16 mouse cellular contexts compared by ENCODE assay signal in the genomic region with DNA sequence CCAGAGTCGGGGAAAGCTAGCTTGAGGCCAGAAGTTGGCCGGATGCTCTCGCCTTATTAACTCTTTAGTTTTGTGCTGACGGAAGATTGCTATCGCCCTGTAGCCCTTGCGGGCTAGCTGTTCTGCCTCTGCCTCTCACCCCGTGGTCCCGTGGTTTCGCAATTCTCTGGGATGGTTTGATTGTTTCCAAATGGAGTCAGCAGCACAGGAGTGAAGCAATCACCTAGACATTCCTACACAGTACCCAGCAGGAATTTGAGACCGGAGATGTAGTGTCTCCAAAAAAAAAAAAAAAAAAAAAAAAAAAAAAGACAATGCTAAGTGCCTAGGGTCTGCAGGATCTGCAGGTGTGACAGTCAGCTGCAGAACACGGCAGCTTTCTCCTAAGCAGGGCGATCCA.
A peak's percentile ranks its signal among the peaks of the same experiment; 100 is the strongest.
DNase-seq lines count a peak whose midpoint lies in the region; ATAC-seq and TF ChIP-seq lines count a peak whose summit lies in the region.
"Had no signal": no experiment of that assay in that cellular context is flagged by ENCODE, and none has a peak within 500 bp of the region (broad histone marks: within the 10 kb centered on the region; RNA-seq: fewer than 3 reads in every experiment).

No protein-coding gene starts in this region.

- H3K9me3 ChIP-seq in E14TG2a.4 (ENCODE audit: low read length) = no peaks in the 10 kb centered on the region
- no peaks in the 10 kb centered on the region for H3K9me3 ChIP-seq in embryonic facial prominence, embryonic 14.5 days (ENCODE audit: control insufficient read depth, low read length)
- no peaks in the 10 kb centered on the region for H3K9me3 ChIP-seq in liver, embryonic 14.5 days (ENCODE audit: control insufficient read depth, low read length)
- no peaks in the 10 kb centered on the region for H3K9me3 ChIP-seq in hindbrain, postnatal 0 days (ENCODE audit: low read length)
- H3K9me3 ChIP-seq: hindbrain, embryonic 13.5 days; liver, embryonic 15.5 days; midbrain, embryonic 13.5 days; neural tube, embryonic 12.5 days had no signal

- TF ChIP-seq EP300 in liver, embryonic 14.5 days (IDR thresholded peaks at IDR 0.05; ENCODE audit: low read depth) = no peak

- 27% methylated on average over 12 of the region's 12 CpGs for WGBS in embryonic facial prominence, embryonic 14.5 days
- 35% methylated on average over 12 of the region's 12 CpGs for WGBS in liver, embryonic 14.5 days (ENCODE audit: insufficient replicate concordance)
- 74% methylated on average over 12 of the region's 12 CpGs for WGBS in hindbrain, postnatal 0 days

- peaks cover 72% of the 10 kb centered on the region for H3K36me3 ChIP-seq in E14TG2a.4 (ENCODE audit: insufficient read depth, low read length)
- no peaks in the 10 kb centered on the region for H3K36me3 ChIP-seq in embryonic facial prominence, embryonic 14.5 days (ENCODE audit: control insufficient read depth, insufficient read depth, low read length)
- H3K36me3 ChIP-seq in liver, embryonic 14.5 days (replicated peaks; ENCODE audit: control insufficient read depth, insufficient read depth, low read depth) = no peaks in the 10 kb centered on the region
- no peaks in the 10 kb centered on the region for H3K36me3 ChIP-seq in hindbrain, postnatal 0 days (ENCODE audit: insufficient read depth, low read length)
- H3K36me3 ChIP-seq: hindbrain, embryonic 13.5 days; liver, embryonic 15.5 days; midbrain, embryonic 13.5 days; neural tube, embryonic 12.5 days had no signal

- H3K9ac ChIP-seq in embryonic facial prominence, embryonic 14.5 days (ENCODE audit: low read depth, low read length) = no peak overlapping the region
- no peak overlapping the region for H3K9ac ChIP-seq in liver, embryonic 14.5 days (replicated peaks)
- H3K9ac ChIP-seq in hindbrain, postnatal 0 days (replicated peaks; ENCODE audit: low read length) = no peak overlapping the region
- H3K9ac ChIP-seq: hindbrain, embryonic 13.5 days; liver, embryonic 15.5 days; midbrain, embryonic 13.5 days; neural tube, embryonic 12.5 days had no signal

- peak overlapping the region; percentile 0; the same call in 1 of the 2 replicates for H3K4me2 ChIP-seq in embryonic facial prominence, embryonic 14.5 days (ENCODE audit: low read depth, low read length)
- H3K4me2 ChIP-seq in liver, embryonic 14.5 days (ENCODE audit: low read depth) = no peak overlapping the region
- no peak overlapping the region for H3K4me2 ChIP-seq in hindbrain, postnatal 0 days (ENCODE audit: low read depth, low read length)
- H3K4me2 ChIP-seq: hindbrain, embryonic 13.5 days; liver, embryonic 15.5 days; midbrain, embryonic 13.5 days; neural tube, embryonic 12.5 days had no signal

- H3K4me1 ChIP-seq in E14TG2a.4 (replicated peaks; ENCODE audit: low read depth, low read length) = peaks cover 71% of the 10 kb centered on the region
- H3K4me1 ChIP-seq in embryonic facial prominence, embryonic 14.5 days (ENCODE audit: control insufficient read depth, insufficient read depth, low read length) = 0 out of 2 replicates have a peak, but pooled peaks cover 4% of the 10 kb centered on the region
- 0 out of 4 replicates have a peak, but pooled peaks cover 0 to 3% of the 10 kb centered on the region in 2 experiments for H3K4me1 ChIP-seq in liver, embryonic 14.5 days (replicated peaks; ENCODE audit: control insufficient read depth in 2 of 2, insufficient read depth in 2 of 2, low read length in 1 of 2)
- H3K4me1 ChIP-seq in hindbrain, postnatal 0 days (ENCODE audit: insufficient read depth, low read length) = no peaks in the 10 kb centered on the region
- H3K4me1 ChIP-seq: hindbrain, embryonic 13.5 days; liver, embryonic 15.5 days; midbrain, embryonic 13.5 days; neural tube, embryonic 12.5 days had no signal

- peak; percentile 14 for DNase-seq in 3T3-L1 (ENCODE audit: low read depth, low spot score)
- peak; percentile 23 for DNase-seq in embryonic facial prominence, embryonic 14.5 days (ENCODE audit: low spot score)
- peak in 2 of 3 experiments; percentile 4 to 17 for DNase-seq in liver, embryonic 14.5 days (ENCODE audit: low read depth in 3 of 3, low spot score in 3 of 3)
- DNase-seq in left cerebral cortex, adult 18-20 months (ENCODE audit: low spot score in 2 of 2) = no peak
- no peak for DNase-seq in hindbrain, postnatal 0 days (ENCODE audit: low spot score)
- no peak for DNase-seq in adipocyte (ENCODE audit: low spot score)
- DNase-seq: cerebellum, postnatal 14 days; kidney, adult 8-10 months; retina, postnatal 1 day; spleen, adult 18-20 months had no signal

- no peak for TF ChIP-seq CTCF in E14TG2a.4 (conservative IDR thresholded peaks at IDR 0.05; ENCODE audit: low read length)
- TF ChIP-seq CTCF in liver, embryonic 14.5 days (IDR thresholded peaks at IDR 0.05; ENCODE audit: low read depth) = no peak
- no peak for TF ChIP-seq CTCF in hindbrain, postnatal 0 days (IDR thresholded peaks at IDR 0.05; ENCODE audit: low read depth)

- H3K27me3 ChIP-seq in E14TG2a.4 (ENCODE audit: insufficient read depth, low read length) = no peaks in the 10 kb centered on the region
- no peaks in the 10 kb centered on the region for H3K27me3 ChIP-seq in embryonic facial prominence, embryonic 14.5 days (replicated peaks; ENCODE audit: control insufficient read depth, insufficient read depth, low read length)
- H3K27me3 ChIP-seq in liver, embryonic 14.5 days (ENCODE audit: control insufficient read depth, insufficient read depth, low read length) = no peaks in the 10 kb centered on the region
- no peaks in the 10 kb centered on the region for H3K27me3 ChIP-seq in hindbrain, postnatal 0 days (ENCODE audit: insufficient read depth, low read length)
- H3K27me3 ChIP-seq: midbrain, embryonic 13.5 days; neural tube, embryonic 12.5 days had no signal

- H3K4me3 ChIP-seq in E14TG2a.4 (replicated peaks; ENCODE audit: low read length) = peak overlapping the region; percentile 99
- no peak overlapping the region for H3K4me3 ChIP-seq in embryonic facial prominence, embryonic 14.5 days (ENCODE audit: low read depth, low read length)
- H3K4me3 ChIP-seq in liver, embryonic 14.5 days (ENCODE audit: insufficient read depth in 1 of 2, low read depth in 2 of 2, low read length in 2 of 2) = no peak overlapping the region
- H3K4me3 ChIP-seq in hindbrain, postnatal 0 days (ENCODE audit: low read length) = no peak overlapping the region
- H3K4me3 ChIP-seq: hindbrain, embryonic 13.5 days; left cerebral cortex, adult 2 months; liver, embryonic 15.5 days; midbrain, embryonic 13.5 days; neural tube, embryonic 12.5 days had no signal

- H3K27ac ChIP-seq in embryonic facial prominence, embryonic 14.5 days (replicated peaks; ENCODE audit: low read depth, low read length) = no peak overlapping the region
- no peak overlapping the region for H3K27ac ChIP-seq in liver, embryonic 14.5 days
- no peak overlapping the region for H3K27ac ChIP-seq in hindbrain, postnatal 0 days
- H3K27ac ChIP-seq: hindbrain, embryonic 13.5 days; left cerebral cortex, adult 2 months; liver, embryonic 15.5 days; midbrain, embryonic 13.5 days; neural tube, embryonic 12.5 days had no signal

- ATAC-seq in embryonic facial prominence, embryonic 14.5 days (ENCODE audit: low read depth) = no peak
- ATAC-seq in liver, embryonic 14.5 days (ENCODE audit: insufficient read depth) = no peak
- ATAC-seq in hindbrain, postnatal 0 days = no peak
- ATAC-seq: midbrain, embryonic 13.5 days had no signal

Comparison
In these comparisons a context has a peak if more than half of its experiments do, and no peak if none do; other contexts are left out.
1. DNase-seq: peak in 3T3-L1 (single experiment), embryonic facial prominence, embryonic 14.5 days (single experiment) and liver, embryonic 14.5 days (2 of 3); none in left cerebral cortex, adult 18-20 months (0 of 2), hindbrain, postnatal 0 days (single experiment) and adipocyte (single experiment).